10 mouse cellular contexts compared by ENCODE assay signal in genomic region chr6:118626246-118626645, GRCm38 (mm10).
DNase-seq lines count a peak whose midpoint lies in the region; ATAC-seq and TF ChIP-seq lines count a peak whose summit lies in the region.
"Had no signal": no experiment of that assay in that cellular context is flagged by ENCODE, and none has a peak within 500 bp of the region (broad histone marks: within the 10 kb centered on the region; RNA-seq: fewer than 3 reads in every experiment).

No protein-coding gene starts in this region.

- H3K36me3 ChIP-seq in kidney, adult 2 months (ENCODE audit: control insufficient read depth, insufficient read depth, low read length) = no peaks in the 10 kb centered on the region
- H3K36me3 ChIP-seq in kidney, embryonic 14.5 days (ENCODE audit: control insufficient read depth, insufficient read depth, low read length) = no peaks in the 10 kb centered on the region
- H3K36me3 ChIP-seq: liver, embryonic 13.5 days had no signal

- no peak for TF ChIP-seq POLR2A in kidney, adult 2 months (IDR thresholded peaks at IDR 0.05; ENCODE audit: low read depth, low read length)

- 54% methylated on average over 4 of the region's 4 CpGs for WGBS in kidney, adult 2 months
- WGBS in kidney, embryonic 14.5 days = 56% methylated on average over 4 of the region's 4 CpGs

- intact Hi-C loops in heart, postnatal 14 days (cut with DNase I) = no loop called here

- no peak overlapping the region for H3K4me3 ChIP-seq in kidney, adult 2 months (ENCODE audit: insufficient read depth, low read depth, low read length)
- no peak overlapping the region for H3K4me3 ChIP-seq in kidney, embryonic 14.5 days (ENCODE audit: low read length)
- H3K4me3 ChIP-seq: heart, embryonic 15.5 days; liver, embryonic 13.5 days had no signal

- DNase-seq in kidney, adult 2 months = peak; percentile 3
- DNase-seq in A20 (ENCODE audit: low read depth, low spot score) (peak; percentile 46), ES-CJ7 (ENCODE audit: low read depth, low spot score) (peak; percentile 55)
- DNase-seq in embryo, embryonic 11 days = peak; percentile 32
- DNase-seq in right cerebral cortex, adult 18-20 months = no peak
- no peak for DNase-seq in heart, postnatal 14 days
- DNase-seq: liver, embryonic 13.5 days had no signal

- H3K4me1 ChIP-seq in kidney, adult 2 months (ENCODE audit: control insufficient read depth, insufficient read depth, low read length) = no peaks in the 10 kb centered on the region
- no peaks in the 10 kb centered on the region for H3K4me1 ChIP-seq in kidney, embryonic 14.5 days (ENCODE audit: control insufficient read depth, insufficient read depth, low read length)
- H3K4me1 ChIP-seq: heart, embryonic 15.5 days; liver, embryonic 13.5 days had no signal

- H3K9ac ChIP-seq in kidney, embryonic 14.5 days (ENCODE audit: low read depth, low read length) = no peak overlapping the region
- H3K9ac ChIP-seq: heart, embryonic 15.5 days; liver, embryonic 13.5 days had no signal

- no peak for ATAC-seq in kidney, embryonic 14.5 days (ENCODE audit: low FRiP score, low TSS enrichment)
- no peak for ATAC-seq in erythroid progenitor cell, adult 5-6 weeks (replicated peaks; ENCODE audit: low FRiP score, poor library complexity, severe bottlenecking)

- H3K27ac ChIP-seq in kidney, adult 2 months (ENCODE audit: insufficient read depth, low read depth, low read length) = no peak overlapping the region
- H3K27ac ChIP-seq in kidney, embryonic 14.5 days (ENCODE audit: low read depth, low read length) = no peak overlapping the region
- H3K27ac ChIP-seq: heart, embryonic 15.5 days; liver, embryonic 13.5 days had no signal

- TF ChIP-seq CTCF in kidney, adult 2 months (conservative IDR thresholded peaks at IDR 0.05; ENCODE audit: insufficient read depth, insufficient read length, low read depth, low read length) = peak; percentile 26; the same call in 1 of the 2 replicates

- H3K27me3 ChIP-seq in kidney, adult 2 months (replicated peaks; ENCODE audit: control insufficient read depth, insufficient read depth, low read length) = no peaks in the 10 kb centered on the region
- H3K27me3 ChIP-seq in kidney, embryonic 14.5 days (ENCODE audit: control insufficient read depth, insufficient read depth, low read length) = no peaks in the 10 kb centered on the region
- H3K27me3 ChIP-seq: heart, embryonic 15.5 days; liver, embryonic 13.5 days had no signal

- no peak overlapping the region for H3K4me2 ChIP-seq in kidney, embryonic 14.5 days (replicated peaks; ENCODE audit: low read depth, low read length)
- H3K4me2 ChIP-seq: heart, embryonic 15.5 days; liver, embryonic 13.5 days had no signal

- H3K9me3 ChIP-seq in kidney, embryonic 14.5 days (ENCODE audit: control insufficient read depth, low read length) = no peaks in the 10 kb centered on the region
- H3K9me3 ChIP-seq: heart, embryonic 15.5 days; liver, embryonic 13.5 days had no signal

Comparison
In these comparisons a context has a peak if more than half of its experiments do, and no peak if none do; other contexts are left out.
1. DNase-seq: peak in kidney, adult 2 months (single experiment), A20 (single experiment), ES-CJ7 (single experiment) and embryo, embryonic 11 days (single experiment); none in right cerebral cortex, adult 18-20 months (single experiment) and heart, postnatal 14 days (0 of 2).